Mouse (Mus musculus): Measurements from ENCODE around the gene Shh. TPM values are rescaled to one million over a fixed set of nuclear protein-coding genes. Genes with fewer than 3 reads are reported as not detected.

Shh gene
- polyA plus RNA-seq, 1 experiment = 2.6 TPM

DNA sequence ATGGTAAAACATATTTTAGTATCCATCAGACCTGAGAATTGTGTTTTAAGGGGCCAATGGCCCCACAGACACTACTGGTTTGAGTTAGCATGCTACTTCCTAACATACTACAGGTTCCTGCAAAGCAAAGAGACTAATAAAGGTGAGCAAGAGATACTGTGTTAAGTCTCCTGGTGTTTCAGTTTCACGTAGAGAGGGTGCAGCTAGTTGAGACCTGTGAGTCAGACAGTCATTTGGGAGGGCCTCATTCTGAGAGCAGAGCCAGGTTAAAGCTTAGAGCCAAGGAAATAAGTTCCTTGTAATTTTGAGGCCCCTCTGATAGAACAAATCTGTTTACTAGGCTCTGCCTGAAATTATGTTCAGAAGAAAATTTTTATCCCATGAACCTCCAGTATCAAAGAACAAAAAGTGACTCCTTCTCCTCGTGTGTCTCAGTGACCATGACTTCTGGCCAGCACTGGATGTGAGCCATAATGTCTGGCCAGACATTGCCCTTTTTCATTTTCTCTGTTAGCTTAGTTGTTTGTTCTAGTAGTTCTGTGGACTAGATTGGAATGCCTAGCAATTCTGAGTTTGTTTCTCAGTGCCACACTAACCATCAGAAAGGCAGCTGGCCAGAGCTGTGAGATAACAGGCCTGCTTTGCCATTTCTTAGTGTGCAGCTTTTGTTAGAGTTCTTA lies 54.9 kb downstream of the Shh start:
- no peak overlapping the region for H3K4me3 ChIP-seq (ENCODE audit: insufficient read depth, low read length)
- H3K27ac ChIP-seq (ENCODE audit: insufficient read depth, low read length) = no peak overlapping the region
- TF ChIP-seq POLR2A (IDR thresholded peaks at IDR 0.05; ENCODE audit: extremely low read depth, insufficient read depth, low read length) (no peak), CTCF (IDR thresholded peaks at IDR 0.05; ENCODE audit: extremely low read depth, insufficient read depth, low read length) (no peak)
- no peaks in the 10 kb centered on the region for H3K4me1 ChIP-seq (ENCODE audit: control insufficient read depth, insufficient read depth, low read length)

Other genes with a start within 250 kb of the Shh start
- gene Cnpy1, start 221.4 kb downstream of the Shh start, polyA plus RNA-seq (2012; rRNA removed) = 0.06 and 0.38 TPM in 2 replicates
- 44.0 and 46.7 TPM in 2 replicates for gene Rbm33, start 150.1 kb downstream of the Shh start, polyA plus RNA-seq (2012; rRNA removed)